Mouse (Mus musculus) ZHBTc4 (cell line): ENCODE measurements at regions not wholly inside any gene's neighbourhood (a gene's known extent, or its start where the extent isn't known, plus 50 kb on each side); places are given as distances from the start of the nearest gene placed in this dataset.

Experiments
- DNase-seq: peaks from one replicate; pipeline ENCODE4 v3.0.0-alpha.2; 2011; ENCODE audit warnings: low read depth, low spot score

DNA sequence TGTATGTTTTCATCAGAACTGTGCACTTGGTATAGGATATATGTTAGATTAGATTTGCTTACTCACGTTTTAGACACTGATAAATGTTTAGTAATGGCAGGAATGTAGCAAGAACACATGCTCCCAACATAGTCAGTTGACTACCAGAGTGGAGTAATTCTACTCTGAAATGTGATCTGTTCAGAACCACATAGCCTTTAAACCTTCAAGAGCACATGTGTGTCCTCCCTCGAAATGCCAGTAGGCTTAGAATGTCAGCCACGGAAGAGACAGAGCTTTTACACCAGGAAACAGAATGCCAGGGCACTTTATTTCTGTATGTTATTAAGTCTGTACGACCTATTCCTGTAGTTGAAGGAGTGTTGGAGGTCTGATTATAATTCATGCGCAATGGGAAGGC is 51.3 kb upstream of the Cd28 start:
- DNase-seq = no peak

DNA sequence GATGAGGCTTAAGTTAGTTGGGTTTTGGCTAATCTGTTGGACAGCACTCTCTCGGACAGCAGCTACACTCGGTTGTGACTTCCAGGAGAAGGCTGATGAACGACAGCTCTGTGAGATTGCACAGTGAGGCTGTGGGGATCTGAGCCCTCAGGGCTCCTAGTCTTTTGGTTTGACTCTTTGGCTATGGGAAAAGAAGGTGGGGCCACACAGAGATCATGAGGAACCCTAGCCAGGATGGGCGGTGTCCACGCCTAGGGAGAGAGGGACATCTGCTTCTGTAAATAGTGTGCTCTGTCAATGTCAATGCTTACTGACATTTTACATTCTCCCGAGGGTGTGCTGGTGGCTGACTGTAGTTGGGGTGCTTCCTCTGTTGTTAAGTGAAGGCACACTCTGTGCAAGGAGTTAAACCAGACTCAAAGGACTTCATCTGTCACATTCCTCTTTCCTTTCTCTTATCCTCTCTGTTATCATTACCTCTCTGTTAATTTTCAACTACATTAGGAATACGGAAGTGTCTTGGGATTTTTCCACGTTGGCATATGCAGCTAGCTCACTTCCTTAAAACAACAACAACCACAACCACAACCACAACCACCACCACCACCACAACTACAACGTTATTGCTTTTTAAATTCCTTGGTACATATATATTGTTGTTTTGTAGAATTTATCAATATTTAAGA is 54.2 kb upstream of the Cd28 start:
- peak; percentile 27 for DNase-seq

DNA sequence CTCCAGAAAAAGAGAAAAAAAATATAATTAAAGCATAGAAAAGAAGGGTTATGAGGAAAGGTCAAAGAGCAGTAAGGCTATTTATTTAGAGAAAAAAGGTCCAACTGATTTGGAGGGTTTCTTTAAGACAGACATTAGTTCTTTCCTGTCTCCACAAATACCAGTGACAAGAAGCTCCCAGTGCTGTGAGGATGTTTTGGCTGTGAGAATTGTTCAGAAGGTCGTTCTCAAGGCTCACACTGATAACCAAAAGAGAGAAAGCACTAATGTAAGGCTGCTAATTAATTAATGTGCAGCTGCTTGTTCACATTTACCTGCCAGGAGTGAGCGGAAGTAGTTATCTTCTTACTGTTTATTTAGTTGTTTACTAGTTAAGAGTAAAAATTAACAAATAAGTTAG is 54.7 kb upstream of the Cd28 start:
- no peak for DNase-seq

DNA sequence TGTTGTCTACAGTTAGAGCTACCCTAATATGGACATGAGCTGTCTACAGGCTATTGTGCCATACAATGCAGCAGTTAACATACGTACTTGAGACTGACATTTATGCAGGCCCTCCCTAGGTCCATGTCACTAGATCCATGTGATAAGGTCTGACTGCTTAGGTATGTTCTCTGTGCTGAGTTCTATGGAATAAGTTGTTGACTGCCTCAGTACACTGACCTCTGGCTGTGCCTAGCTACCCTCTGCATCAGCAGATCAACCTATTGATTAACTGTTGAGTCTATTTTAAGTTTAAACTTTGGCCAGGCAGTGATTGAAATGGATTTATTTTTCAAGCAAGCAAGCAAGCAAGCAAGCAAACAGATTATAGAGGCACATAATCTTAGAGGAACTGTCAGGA is 57.0 kb upstream of the Cd28 start:
- DNase-seq = no peak

DNA sequence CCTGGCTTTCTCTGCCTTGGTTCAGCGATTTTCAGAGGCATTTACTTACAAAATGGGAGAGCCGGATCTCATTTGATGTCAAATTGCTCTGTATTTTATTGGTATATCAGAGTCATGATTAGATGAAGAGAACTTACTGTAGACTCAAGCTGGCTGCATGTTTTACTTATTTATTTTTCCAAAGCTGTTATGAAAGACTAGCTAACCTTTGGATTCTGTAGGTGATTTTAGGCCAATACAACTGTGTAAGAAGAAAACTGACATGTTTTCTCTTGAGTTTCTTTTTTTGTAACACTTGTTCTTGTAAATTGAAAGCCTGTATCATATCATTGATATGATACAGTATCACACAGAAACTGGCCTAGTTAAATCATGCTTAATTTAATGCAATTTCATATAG is 57.6 kb upstream of the Cd28 start:
- DNase-seq = no peak

DNA sequence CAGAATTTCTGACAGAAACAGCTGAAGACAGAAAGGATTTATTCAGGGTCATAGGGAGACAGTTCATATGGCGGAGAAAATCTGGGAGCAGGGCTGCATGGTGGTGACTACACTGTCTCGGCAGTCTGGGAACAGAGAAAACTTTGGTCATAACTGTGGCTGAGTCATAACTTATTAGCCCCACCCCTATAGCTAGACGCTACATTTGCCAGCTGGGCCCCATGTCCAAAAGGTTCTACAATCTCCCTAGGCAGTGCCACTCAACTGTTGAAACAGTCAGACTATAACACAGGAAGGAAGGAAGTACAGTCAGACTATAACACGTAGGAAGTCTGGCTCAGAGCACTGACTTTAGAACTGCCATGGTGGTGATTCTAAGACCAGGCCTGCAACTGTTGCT is 58.2 kb upstream of the Cd28 start:
- DNase-seq = no peak

DNA sequence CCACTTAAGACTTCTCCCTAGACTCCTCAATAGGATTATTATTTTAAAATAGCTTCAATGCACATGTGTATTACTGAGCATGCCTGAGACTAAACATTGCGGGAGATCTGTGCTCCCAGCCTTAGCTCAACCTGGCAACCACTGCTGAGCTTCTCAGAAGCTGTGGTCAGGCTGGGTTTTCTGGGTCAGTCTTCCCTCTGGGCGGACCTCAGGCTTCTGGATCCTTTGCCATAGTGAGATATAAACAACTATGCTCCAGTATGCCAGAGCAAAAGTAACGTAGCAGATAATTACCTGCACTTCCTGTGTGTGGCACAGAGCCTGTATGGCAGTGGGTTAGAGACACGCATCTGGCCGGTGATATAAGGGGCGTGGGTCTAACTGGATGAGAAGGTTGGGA is 59.1 kb upstream of the Cd28 start:
- DNase-seq = no peak

DNA sequence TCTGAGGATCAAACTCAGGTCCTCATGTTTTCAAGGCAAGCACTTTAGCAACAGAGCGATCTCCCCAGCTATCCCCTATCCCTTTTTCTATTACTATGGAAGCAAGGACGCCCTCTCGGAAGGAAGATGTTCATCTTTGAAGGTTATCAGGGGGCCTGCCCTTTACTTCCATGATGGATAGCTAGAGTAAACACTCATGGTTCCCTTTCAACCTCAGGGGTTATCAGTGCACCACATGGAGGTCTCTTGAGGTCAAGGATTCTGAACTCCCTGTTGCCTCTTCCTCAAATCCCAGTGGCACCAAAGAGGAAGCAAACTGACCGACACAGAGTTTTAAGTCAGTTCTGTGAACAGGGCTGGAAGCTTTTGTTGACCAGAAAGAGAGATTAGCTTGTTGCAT is 59.6 kb upstream of the Cd28 start:
- DNase-seq = no peak

DNA sequence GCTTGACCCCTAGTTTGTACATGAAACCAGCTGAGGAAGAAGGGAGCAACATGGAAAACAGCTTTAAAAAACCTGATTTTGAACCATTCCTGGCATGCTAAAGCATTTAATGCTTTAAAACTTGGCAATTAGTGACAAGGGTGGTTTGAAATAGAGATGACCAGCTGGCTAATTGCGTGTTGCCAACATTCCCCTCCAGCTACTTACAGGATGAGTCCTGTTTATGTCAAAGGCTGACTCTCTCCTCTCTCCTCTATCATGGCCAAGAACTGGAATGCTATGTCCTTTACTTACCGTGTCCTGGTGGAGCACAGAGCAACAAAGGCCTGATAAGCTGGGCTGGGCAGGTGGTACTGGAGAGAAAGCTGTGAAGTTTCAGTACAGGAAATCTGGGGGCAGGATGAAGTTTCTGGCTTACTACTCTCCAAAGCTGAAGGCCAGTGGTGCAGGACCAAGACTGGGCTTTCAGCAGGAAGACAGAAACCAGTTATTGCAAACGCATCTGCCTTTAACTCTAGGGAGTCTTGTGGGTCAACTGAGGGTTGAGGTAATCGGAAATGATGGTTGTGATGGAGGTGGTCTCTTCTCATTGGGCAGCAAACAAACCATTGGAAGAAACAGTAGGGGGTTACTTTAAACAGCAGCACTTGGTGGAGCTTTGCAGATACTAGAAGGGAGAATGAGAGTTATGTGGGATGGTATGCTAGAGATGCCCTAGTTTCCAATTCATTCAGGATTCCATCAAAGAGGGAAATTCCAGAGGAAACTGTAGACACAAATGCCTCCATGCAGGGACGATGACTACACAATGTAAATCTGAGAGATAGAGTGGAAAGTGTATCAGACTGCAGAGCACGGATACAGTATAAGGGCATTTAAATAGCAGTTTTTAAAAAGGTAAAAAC is 60.7 kb upstream of the Cd28 start:
- no peak for DNase-seq

DNA sequence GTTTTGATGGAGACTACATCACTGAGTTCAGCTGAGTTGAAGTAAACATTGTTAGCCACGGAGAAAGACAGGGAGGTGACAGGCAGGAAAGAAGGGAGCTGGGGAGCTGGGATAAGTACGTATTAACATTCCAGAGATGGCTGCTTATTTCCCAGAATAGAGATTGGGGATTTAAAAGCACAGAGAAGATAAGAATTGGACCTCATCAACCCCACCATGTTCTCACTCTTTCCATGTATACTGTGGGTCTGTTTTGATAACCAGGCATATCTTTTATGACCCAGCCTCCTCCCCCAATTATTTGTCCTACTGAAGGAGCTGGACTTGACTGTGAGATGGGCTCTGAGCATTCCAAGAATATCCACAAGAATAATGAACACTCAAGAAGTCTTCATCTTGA is 61.4 kb upstream of the Cd28 start:
- DNase-seq = no peak

DNA sequence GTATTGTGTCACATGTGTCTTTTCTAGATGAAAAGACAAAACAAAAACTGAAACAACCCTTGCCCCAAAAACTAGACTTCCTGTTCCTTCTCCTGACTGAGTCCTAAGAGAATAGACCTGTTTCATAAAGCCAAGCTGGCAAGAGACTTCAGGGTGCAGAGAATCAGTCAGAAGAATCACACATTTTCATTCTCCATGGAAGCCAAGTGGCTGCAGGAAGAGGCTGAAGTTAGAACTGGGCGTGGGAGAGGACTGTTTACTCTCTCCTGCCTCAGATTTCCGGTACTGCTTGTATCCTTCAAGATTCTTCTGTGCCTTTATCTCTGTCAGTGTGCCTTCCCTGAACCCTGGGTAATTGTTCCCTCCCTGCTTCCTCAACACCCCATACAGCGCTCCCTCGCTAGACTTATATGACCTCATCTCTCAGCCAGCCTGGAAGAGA is 64.0 kb upstream of the Cd28 start:
- no peak for DNase-seq

DNA sequence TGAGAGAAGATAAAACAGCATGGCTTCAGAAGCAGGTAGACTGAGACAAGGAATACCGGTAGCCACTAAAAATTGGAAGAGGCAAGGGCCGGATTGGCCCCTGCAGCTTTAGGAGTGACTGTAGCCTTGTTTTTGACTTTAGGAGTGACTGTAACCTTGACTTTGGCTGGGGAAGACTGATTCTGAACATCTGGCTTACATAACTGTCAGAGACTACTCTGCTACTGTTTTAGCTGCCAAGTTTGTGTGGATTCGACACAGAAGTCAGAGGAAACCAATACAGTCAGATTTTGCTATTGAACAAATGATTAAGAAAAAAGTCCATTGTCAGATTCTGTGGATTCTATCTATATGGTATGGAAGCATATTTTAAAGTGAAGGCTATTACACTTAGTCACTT is 66.4 kb upstream of the Cd28 start:
- no peak for DNase-seq

DNA sequence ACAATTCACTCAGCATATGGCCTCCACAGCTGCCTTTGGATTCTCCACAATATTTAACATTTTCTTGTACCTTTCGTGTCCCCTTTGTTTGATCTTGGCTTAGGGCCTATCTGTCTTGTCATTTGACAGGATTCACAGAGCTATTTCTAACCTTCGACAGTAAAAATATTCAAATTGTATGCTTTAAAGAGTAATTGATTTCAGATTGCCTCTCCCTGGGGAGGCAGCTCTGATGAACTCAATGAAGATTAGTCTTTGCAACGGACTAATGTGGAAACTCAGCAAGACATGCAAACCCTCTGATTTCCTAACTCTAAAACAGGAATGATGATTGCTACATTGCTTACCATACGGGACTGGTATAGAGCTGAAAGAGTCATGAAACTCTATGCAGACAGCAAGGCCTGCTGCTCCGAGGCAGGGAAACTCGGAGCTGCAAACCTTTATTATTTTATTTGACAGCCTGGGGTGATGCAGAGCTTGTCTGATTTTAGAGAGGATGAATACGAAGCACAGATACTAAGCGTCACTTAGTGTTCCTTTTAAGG is 67.2 kb upstream of the Cd28 start:
- no peak for DNase-seq

DNA sequence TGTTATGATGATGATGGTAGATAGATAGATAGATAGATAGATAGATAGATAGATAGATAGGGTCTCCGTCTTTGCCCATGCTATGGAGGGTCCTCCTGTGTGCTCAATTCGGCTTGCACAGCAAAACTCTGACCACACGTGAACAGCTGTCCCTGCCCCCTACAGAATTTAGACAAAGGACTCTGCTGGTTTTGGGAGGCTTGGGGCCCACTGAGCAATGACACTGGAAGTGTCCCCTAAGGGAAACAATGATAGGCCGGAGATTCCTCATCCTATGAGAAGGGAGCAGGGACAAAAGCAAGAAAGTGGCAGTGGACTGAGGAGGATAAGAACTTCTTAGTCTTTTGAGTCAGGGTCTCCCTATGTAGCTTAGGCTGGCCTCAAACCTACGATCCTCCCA is 69.8 kb upstream of the Cd28 start:
- DNase-seq = no peak

DNA sequence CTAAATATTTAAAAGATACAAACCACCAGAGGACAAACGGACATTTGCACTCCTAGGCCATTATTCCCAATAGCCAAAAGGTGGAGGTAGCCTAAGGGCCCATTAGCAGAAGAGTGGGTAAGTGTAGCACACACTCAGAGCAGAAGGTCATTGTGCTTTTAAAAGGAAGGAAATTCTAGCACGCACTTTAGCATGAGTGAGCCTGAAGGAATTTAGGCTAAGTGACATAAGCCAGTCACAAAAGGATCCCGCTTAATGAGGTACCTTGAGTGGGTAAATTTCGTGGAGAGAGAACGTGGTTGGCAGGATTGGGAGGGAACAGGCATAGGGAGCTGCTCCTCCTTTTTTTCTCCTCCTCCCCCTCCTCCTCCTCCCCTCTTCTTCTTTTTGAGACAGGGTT is 70.4 kb upstream of the Cd28 start:
- DNase-seq = no peak

DNA sequence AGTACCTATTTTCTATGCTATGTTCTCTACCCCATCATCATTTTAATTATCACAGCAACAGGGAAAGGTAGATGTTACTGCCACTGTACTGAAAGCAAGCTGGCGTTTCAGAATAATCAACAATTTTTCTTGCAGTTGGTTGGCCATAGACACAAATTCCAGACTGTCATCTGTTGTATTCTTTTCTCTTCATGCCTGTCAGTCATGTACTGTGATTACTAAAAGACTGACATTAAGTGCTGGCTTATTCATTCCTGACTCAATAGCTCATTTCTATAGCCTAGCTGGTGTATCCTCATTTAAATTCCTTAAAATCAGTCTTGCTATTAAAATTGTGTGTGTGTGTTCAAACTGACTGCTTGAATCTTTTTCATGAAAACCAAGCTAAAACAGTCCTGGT is 71.4 kb upstream of the Cd28 start:
- DNase-seq = no peak

DNA sequence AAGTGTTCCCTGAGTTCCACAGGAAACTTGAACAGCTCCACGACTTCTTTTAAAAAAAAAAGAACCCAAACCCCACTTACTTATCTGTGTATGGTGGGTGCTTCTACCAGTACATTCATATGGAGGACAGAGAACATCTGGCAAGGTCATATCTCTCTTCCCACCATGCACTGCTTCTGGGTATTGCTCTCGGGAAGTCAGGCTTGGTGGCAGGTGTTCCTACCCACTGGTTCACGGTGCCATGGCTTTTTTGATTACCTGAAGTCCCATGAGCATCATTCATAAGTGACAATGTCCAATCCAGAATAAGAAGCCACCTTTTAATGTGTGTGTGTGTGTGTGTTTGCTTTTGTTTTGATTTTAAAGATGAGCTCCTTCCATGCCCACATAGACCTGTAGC is 73.8 kb upstream of the Cd28 start:
- no peak for DNase-seq

DNA sequence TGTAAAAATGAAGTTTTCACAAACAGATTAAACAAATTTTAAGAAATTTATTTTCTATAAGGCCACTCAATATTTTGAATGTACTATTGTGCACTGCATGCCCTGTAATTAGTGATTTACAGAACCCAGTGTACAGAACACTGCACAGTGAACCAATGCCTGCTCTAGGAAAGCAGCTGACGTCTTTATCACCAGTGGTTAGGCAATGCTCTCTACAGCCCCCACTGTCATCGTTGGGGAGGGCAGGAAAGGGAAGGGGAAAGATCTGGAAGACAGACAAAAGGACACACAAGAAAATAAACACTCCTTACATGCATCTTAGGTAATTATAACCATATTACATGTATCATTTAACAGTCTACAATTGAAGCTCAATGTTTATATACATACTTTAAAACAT is 74.4 kb upstream of the Cd28 start:
- DNase-seq = no peak

DNA sequence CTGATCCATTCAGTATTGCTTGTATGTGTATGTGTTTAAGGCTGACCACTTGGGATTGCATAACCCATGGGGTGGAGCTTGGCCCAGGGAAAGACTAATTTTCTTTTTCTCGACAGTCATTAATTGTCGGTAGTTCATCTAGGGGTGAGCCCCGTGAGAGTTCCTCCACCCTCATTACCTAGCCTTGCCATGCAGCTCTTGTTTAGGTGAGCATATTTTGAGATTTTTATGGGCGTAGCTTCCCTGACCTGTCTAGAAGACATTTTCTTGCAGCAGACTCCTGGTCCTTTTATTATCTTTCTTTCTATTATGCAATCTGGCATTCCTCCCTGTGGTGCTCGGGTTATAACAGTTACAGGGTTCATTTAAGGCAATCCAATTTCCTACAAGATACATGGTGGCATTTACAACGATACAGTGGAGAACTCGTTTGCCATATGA is 74.4 kb upstream of the Raph1 start:
- DNase-seq = no peak

DNA sequence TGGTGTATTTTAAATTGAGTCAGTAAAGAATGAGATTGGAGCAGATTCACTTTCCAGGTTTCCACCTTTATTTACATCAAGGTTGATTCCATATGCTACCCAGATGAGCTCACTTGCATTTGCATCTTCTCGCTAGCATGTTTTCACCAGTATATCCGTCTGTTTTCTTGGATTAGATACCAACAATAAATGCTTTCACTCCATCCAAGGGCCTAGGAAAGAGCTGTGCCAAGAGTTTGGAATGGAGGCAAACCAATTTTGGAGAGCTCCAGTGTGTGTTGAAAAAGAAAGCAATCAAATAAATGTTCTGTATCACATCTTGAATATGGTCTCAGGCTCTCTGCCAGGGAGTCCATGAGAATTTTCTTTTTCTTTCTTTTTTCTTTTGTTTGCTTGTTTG is 72.6 kb upstream of the Raph1 start:
- DNase-seq = no peak

DNA sequence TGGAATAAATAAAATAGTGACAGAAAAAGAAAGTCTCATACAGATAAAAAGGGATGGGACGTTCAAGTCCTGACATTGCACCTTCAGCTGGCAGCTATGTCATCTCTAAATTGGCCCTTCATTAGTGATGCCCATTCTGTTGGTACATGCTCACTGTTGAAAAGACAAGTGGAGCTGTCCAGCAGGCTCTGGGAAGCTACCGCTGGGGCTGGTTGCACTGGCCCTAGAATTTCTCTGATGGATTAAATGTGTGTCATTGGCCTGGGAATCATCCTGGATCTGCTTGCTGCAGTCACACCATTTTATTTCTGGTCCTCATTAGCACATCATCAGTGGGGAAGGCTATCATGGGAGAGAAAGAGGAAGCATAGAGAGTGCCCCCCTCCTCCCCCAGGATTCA is 72.2 kb upstream of the Raph1 start:
- peak; percentile 14 for DNase-seq

DNA sequence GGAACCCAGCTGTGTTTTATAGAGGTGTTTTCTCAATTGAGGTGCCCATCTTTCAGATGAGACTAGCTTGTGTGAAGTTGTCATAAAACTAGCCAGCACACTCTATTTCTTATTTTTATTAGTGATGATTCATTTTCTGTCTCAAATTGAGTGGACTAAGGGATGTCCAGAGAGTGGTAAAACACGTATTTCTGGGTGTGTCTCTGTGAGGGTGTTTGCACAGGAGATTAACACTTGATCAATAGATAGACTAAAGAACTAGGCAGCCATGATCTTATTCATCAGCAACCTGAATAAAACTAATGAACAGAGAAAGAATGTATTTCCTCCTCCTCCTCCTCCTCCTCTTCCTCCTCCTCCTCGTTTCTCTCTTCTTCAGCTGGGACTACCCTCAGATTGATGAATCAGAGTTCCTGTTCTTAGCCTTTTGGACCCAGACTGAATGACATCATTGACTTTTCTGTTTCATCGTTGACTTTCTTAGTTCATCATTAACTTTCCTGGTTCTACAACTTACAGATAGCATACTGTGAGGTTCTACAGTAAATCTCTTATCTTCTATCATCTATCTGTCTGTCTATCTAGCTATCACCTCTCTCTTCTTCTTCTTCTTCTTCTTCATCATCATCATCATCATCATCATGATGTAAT is 70.0 kb upstream of the Raph1 start:
- DNase-seq = no peak
